Mouse (Mus musculus) heart, postnatal 0 days (tissue): ENCODE data around the gene Calm5. TPM values are rescaled to one million over a fixed set of nuclear protein-coding genes. Genes with fewer than 3 reads are reported as not detected.
"Not testable (repeated sequence)": the region's sequence is repeated elsewhere in the genome, so short reads cannot be mapped to it uniquely, and the experiment has no call there.

ENCODE experiments used
- ATAC-seq: fragments of 200-750 bp; cut with Nextera tagmentation; 2 replicates; pipeline ENCODE4 v1.8.0; 2017; ENCODE audit warnings: low read depth, moderate number of reproducible peaks, moderate library complexity; ENCODE audit not compliant: insufficient read depth
- DNase-seq: peaks from one replicate; pipeline ENCODE4 v3.0.0-alpha.2; 2016; ENCODE audit warnings: low spot score
- H3K27ac ChIP-seq: fragments of 300-500 bp; sonication (generic); 2 replicates; pipeline ENCODE4 v1.5.1; 2014; ENCODE audit warnings: low read depth, mild to moderate bottlenecking
- H3K27me3 ChIP-seq: fragments of 300-500 bp; sonication (generic); 2 replicates; pipeline ENCODE4 v1.6.1; 2014; ENCODE audit warnings: low read length, mixed read lengths; ENCODE audit not compliant: control insufficient read depth, insufficient read depth
- H3K36me3 ChIP-seq: fragments of 300-500 bp; sonication (generic); replicated peaks from 2 replicates; pipeline ENCODE4 v1.6.1; 2014; ENCODE audit warnings: low read length, mixed read lengths; ENCODE audit not compliant: control insufficient read depth, insufficient read depth
- H3K4me1 ChIP-seq: fragments of 300-500 bp; sonication (generic); 2 replicates; pipeline ENCODE4 v1.6.1; 2014; ENCODE audit warnings: antibody characterized with exemption; ENCODE audit not compliant: control insufficient read depth, insufficient read depth
- H3K4me2 ChIP-seq: fragments of 300-500 bp; sonication (generic); 2 replicates; pipeline ENCODE4 v1.6.1; 2014; ENCODE audit warnings: low read depth, mild to moderate bottlenecking, low read length, moderate library complexity
- H3K4me3 ChIP-seq: fragments of 300-500 bp; sonication (generic); 2 replicates; pipeline ENCODE4 v1.5.1; 2014; ENCODE audit warnings: low read depth, low read length
- H3K9ac ChIP-seq: fragments of 300-500 bp; sonication (generic); replicated peaks from 2 replicates; pipeline ENCODE4 v1.6.1; 2014; ENCODE audit warnings: low read depth, low read length, mixed read lengths
- H3K9me3 ChIP-seq: fragments of 300-500 bp; sonication (generic); replicated peaks from 2 replicates; pipeline ENCODE4 v1.6.1; 2016; ENCODE audit warnings: low read length; ENCODE audit not compliant: control insufficient read depth
- CTCF ChIP-seq: IDR thresholded peaks from 2 replicates; pipeline ENCODE4 v1.5.1; 2016; ENCODE audit warnings: antibody characterized with exemption, control low read depth, low read depth
- EP300 ChIP-seq: IDR thresholded peaks from 2 replicates; pipeline ENCODE4 v1.6.1; 2016; ENCODE audit warnings: antibody characterized with exemption, low read depth
- WGBS: fragments of 180-500 bp; shearing (Covaris S2); extraction: QIAGEN DNeasy Blood & Tissue Kit; methylation state at CpG from one replicate; pipeline ENCODE4 v1.1.7; 2014; 5-methylcytosine and 5-hydroxymethylcytosine counted together
- polyA plus RNA-seq: library from polyadenylated mRNA; unstranded; fragments of >200 nt; fragmentation: Nextera tagmentation; extraction: Ambion mirVana; gene quantifications from 2 replicates; pipeline ENCODE4 v1.2.1, GENCODE M21; 2015
- total RNA-seq: library from RNA; depleted of rRNA; stranded (reverse); fragments of >200 nt; gene quantifications from 2 replicates; pipeline ENCODE4 v1.2.3, GENCODE M21; 2014; ENCODE audit warnings: low replicate concordance

Gene Calm5
- total and polyA plus RNA-seq, 2 experiments from 2014 or later, result not detected

GRCm38 (mm10) chr13:3893126-3893734 is 39.3 kb downstream of the Calm5 start:
- TF ChIP-seq EP300, result no peak
- no peak for TF ChIP-seq CTCF
- peak overlapping the region; percentile 58 for H3K4me3 ChIP-seq
- H3K27me3 ChIP-seq, result no peaks in the 10 kb centered on the region
- peaks cover 3% of the 10 kb centered on the region for H3K4me1 ChIP-seq
- peak overlapping the region; percentile 61; the same call in 1 of the 2 replicates for H3K27ac ChIP-seq
- ATAC-seq (peak; percentile 98), DNase-seq (peak; percentile 89)
- H3K9ac ChIP-seq, result peak overlapping the region; percentile 56
- WGBS, result under 1% methylated on average over 35 of the region's 35 CpGs
- H3K36me3 ChIP-seq, result peaks cover 4% of the 10 kb centered on the region
- H3K9me3 ChIP-seq, result no peaks in the 10 kb centered on the region
- peak overlapping the region; percentile 57 for H3K4me2 ChIP-seq

DNA sequence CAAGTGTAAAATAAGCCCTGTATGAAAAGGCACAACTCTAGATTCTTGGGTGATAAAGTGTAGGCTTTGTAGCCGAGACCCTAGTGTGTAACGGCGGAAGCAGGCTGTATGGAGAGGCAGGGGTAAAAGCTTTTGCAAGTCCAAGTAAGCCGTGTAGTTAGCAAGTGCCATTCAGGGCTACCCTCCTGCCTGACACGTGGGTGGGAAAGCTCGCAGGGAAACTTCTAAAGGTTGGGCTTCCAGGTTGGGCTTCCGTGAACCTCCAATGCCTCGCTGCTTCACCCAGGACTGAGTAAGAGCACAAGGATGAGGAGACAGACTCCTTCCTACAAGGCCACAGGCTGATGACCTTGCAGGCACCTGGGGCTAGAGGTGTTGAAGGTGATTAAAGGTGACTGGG is 40.6 kb downstream of the Calm5 start:
- Histone ChIP-seq H3K36me3 (no peaks in the 10 kb centered on the region), H3K27me3 (no peaks in the 10 kb centered on the region), H3K4me3 (no peak overlapping the region), H3K4me2 (no peak overlapping the region), H3K9me3 (no peaks in the 10 kb centered on the region), H3K27ac (no peak overlapping the region), H3K4me1 (peaks cover 3% of the 10 kb centered on the region), H3K9ac (no peak overlapping the region)
- TF ChIP-seq EP300, result no peak
- no peak for TF ChIP-seq CTCF
- DNase-seq (no peak), ATAC-seq (no peak)
- WGBS, result 76% methylated on average over 8 of the region's 8 CpGs

DNA sequence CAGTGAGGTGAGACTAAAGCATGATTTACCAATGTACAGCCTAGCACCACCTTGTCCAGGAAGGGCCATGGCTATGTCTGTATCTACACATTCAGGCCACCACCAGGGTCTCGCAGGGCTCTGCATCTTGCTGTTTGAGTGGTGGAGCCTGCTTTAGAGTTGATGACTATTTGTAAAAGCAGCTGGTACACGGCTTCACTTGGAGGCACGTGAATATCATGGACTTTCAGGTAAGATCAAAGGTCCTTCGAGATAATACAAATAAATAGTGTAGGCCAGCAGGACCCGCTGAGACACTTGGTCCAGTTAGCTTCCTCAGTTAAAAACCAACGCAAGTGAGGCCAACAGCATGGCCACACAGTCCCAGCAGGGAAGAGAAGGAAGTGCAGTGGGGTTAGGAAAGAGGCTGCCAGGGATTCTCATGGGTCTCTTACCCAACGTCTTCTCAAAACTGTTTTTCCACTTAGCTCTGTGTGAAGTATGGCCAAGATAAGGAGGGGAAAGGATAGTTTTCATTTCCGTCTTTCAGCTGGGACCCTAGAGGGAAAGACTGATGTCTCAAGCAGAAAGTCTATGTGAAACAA is 41.5 kb downstream of the Calm5 start:
- Histone ChIP-seq H3K27ac (no peak overlapping the region), H3K4me1 (peaks cover 3% of the 10 kb centered on the region), H3K27me3 (no peaks in the 10 kb centered on the region), H3K36me3 (no peaks in the 10 kb centered on the region), H3K9ac (no peak overlapping the region), H3K4me3 (no peak overlapping the region), H3K4me2 (no peak overlapping the region), H3K9me3 (no peaks in the 10 kb centered on the region)
- 71% methylated on average over 8 of the region's 8 CpGs for WGBS
- no peak for DNase-seq
- no peak for ATAC-seq
- TF ChIP-seq CTCF (no peak), EP300 (no peak)

DNA sequence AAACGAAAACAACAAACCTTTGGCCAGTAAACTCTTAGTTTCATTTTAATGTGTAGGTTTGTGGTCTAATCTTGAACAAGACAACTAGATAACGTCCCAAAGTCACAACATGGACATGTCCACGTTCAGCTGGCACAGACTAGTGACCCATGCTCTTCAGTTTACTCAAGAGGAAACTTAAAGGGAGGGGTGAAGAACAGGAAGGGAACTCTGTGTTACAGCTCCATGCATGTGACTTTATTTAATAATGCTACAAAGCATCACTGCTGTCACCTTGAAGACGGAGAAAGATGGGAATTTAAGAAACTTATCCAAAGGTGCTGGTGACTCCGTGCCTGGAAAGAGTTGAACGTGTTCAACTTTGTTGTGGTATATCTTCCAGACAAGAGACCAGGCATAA is 42.1 kb downstream of the Calm5 start:
- Histone ChIP-seq H3K9me3 (no peaks in the 10 kb centered on the region), H3K27ac (no peak overlapping the region), H3K27me3 (no peaks in the 10 kb centered on the region), H3K9ac (no peak overlapping the region), H3K4me2 (no peak overlapping the region), H3K4me1 (peaks cover 3% of the 10 kb centered on the region), H3K4me3 (no peak overlapping the region), H3K36me3 (no peaks in the 10 kb centered on the region)
- 78% methylated on average over 6 of the region's 6 CpGs for WGBS
- DNase-seq, result no peak
- TF ChIP-seq EP300, result no peak
- TF ChIP-seq CTCF, result no peak
- no peak for ATAC-seq

GRCm38 (mm10) chr13:3896913-3897312 is 42.9 kb downstream of the Calm5 start:
- 32% methylated on average over 5 of the region's 5 CpGs for WGBS
- no peak overlapping the region for H3K4me3 ChIP-seq
- H3K9me3 ChIP-seq, result no peaks in the 10 kb centered on the region

GRCm38 (mm10) chr13:3898202-3898601 is 44.2 kb downstream of the Calm5 start:
- WGBS, result 93% methylated on average over 5 of the region's 5 CpGs
- H3K9me3 ChIP-seq, ATAC-seq, H3K27ac ChIP-seq, H3K4me1 ChIP-seq, DNase-seq, H3K27me3 ChIP-seq, H3K4me3 ChIP-seq, H3K36me3 ChIP-seq, H3K9ac ChIP-seq, H3K4me2 ChIP-seq: not testable (repeated sequence)

More at GRCm38 (mm10) chr13:3896913-3897312, 42.9 kb downstream of the Calm5 start:
- H3K36me3 ChIP-seq, result no peaks in the 10 kb centered on the region
- H3K27me3 ChIP-seq, result no peaks in the 10 kb centered on the region
- ATAC-seq (no peak), DNase-seq (peak; percentile 50)
- H3K9ac ChIP-seq, result no peak overlapping the region
- peaks cover 3% of the 10 kb centered on the region for H3K4me1 ChIP-seq
- no peak overlapping the region for H3K4me2 ChIP-seq
- H3K27ac ChIP-seq, result no peak overlapping the region
- peak; percentile 98 for TF ChIP-seq CTCF
- TF ChIP-seq EP300, result no peak
